Mouse (Mus musculus) gastrocnemius, postnatal 25 days (tissue): ENCODE data around the gene Gm20696. TPM values are rescaled to one million over a fixed set of nuclear protein-coding genes. Genes with fewer than 3 reads are reported as not detected.

Experiments
- microRNA-seq, 2 experiments: library from miRNA; unstranded; fragments of <30 nt; microRNA quantifications; one replicate each; pipeline ENCODE4 v1.2.0; 2021; ENCODE audit warnings: borderline replicate concordance in 2 of 2
- total RNA-seq, 2 experiments: library from RNA; stranded (reverse); gene quantifications; 1 replicate in 1 of 2; 2 replicates in 1 of 2; pipeline ENCODE4 v1.2.3; 2021

Gm20696 gene
- total RNA-seq, 2 experiments from 2014 or later: 1.6 to 2.0 TPM

Small RNAs within 50 kb of the gene (microRNA-seq; reads per million reads assigned to microRNA genes)
- gene Gm22328: 0 reads per million in 2 experiments

Other genes with a start within 250 kb of the Gm20696 start
- gene Foxp1, start 144.1 kb downstream of the Gm20696 start, total RNA-seq: 10 to 100 TPM; 16.9 to 17.8 TPM
- 10 to 100 TPM; 18.8 to 21.2 TPM for gene Eif4e3, start within 50 bp of the Gm20696 start, total RNA-seq
- 1 to 10 TPM; 1.3 to 1.6 TPM for gene Gpr27, start 25.9 kb upstream of the Gm20696 start, total RNA-seq
- gene Prok2, start 59.6 kb upstream of the Gm20696 start, total RNA-seq: not detected